Mouse (Mus musculus): Measurements from ENCODE around the gene Phb2. TPM values are rescaled to one million over a fixed set of nuclear protein-coding genes. Genes with fewer than 3 reads are reported as not detected.

Phb2 gene
- total and polyA plus RNA-seq, 2 experiments from 2014 or later = 218 to 270 TPM

DNA sequence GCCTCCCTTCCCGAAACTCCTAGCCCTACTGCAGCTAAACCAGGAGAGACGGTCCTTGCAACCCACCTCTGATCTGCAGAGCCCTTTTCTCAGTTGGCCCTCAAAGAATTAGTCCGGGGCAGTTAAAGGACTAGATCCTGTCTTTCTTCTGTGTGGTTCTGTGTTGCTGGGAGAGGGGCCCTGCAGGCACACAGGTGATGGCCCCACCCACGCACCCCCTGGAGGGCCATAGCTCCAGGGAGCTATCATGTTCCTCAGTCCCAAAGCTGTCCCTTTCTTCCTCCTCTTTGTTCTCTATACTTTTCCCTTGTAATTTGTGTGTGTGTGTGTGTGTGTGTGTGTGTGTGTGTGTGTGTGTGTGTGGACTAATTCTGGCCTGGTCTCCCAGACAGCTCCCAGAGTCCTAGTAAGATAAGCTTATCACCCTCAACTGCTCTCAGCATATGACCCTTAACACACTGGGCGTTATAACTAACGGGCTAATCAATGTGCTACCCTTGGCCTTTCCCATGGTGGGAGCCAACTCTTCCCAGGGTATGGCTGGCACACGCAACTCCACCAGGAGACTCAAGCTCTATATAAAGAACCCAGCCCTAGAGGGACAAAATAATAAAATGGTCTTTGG is 7.3 kb downstream of the Phb2 start:
- peaks cover 27% of the 10 kb centered on the region; the same call in 1 of the 2 replicates for H3K36me3 ChIP-seq (ENCODE audit: insufficient read depth, low read length)
- ATAC-seq = no peak
- no peak for TF ChIP-seq CTCF (IDR thresholded peaks at IDR 0.05; ENCODE audit: low read depth)
- H3K4me3 ChIP-seq (ENCODE audit: low read length) = no peak overlapping the region
- H3K27me3 ChIP-seq (ENCODE audit: insufficient read depth, low read length) = no peaks in the 10 kb centered on the region
- no peaks in the 10 kb centered on the region for H3K9me3 ChIP-seq (ENCODE audit: low read length)
- 77% methylated on average over 7 of the region's 7 CpGs for WGBS
- no peak for DNase-seq (ENCODE audit: low spot score)
- no peaks in the 10 kb centered on the region for H3K4me1 ChIP-seq (ENCODE audit: insufficient read depth, low read length)
- no peak overlapping the region for H3K9ac ChIP-seq (replicated peaks; ENCODE audit: low read length)
- no peak overlapping the region for H3K27ac ChIP-seq
- no peak overlapping the region for H3K4me2 ChIP-seq (ENCODE audit: low read depth, low read length)

DNA sequence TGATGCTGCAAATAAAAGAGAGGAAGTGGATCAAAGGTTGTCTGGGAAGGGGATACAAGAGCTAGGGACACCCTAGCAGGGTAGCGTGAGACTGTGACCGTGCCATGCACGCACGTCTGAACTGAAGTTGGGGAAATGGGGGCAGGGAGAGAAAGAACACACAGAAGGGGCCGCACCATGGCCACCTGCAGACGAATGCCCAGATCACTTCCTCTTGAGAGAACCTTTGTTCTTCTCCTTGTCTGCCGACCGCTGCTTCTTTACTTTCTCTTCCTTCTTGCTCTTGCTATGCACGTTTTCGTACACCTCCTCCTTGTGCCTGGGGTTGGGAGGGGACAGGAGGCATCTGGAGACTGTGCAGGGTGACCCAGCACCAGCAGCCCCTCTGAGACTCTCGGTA is 8.8 kb downstream of the Phb2 start:
- H3K4me2 ChIP-seq (ENCODE audit: low read depth, low read length) = no peak overlapping the region
- no peak overlapping the region for H3K4me3 ChIP-seq (ENCODE audit: low read length)
- no peak for ATAC-seq
- H3K4me1 ChIP-seq (ENCODE audit: insufficient read depth, low read length) = no peaks in the 10 kb centered on the region
- no peak for TF ChIP-seq CTCF (IDR thresholded peaks at IDR 0.05; ENCODE audit: low read depth)
- no peak overlapping the region for H3K9ac ChIP-seq (replicated peaks; ENCODE audit: low read length)
- H3K27ac ChIP-seq = no peak overlapping the region
- H3K9me3 ChIP-seq (ENCODE audit: low read length) = no peaks in the 10 kb centered on the region
- H3K27me3 ChIP-seq (ENCODE audit: insufficient read depth, low read length) = no peaks in the 10 kb centered on the region
- 57% methylated on average over 11 of the region's 11 CpGs for WGBS
- peaks cover 13% of the 10 kb centered on the region; the same call in 1 of the 2 replicates for H3K36me3 ChIP-seq (ENCODE audit: insufficient read depth, low read length)
- no peak for DNase-seq (ENCODE audit: low spot score)

DNA sequence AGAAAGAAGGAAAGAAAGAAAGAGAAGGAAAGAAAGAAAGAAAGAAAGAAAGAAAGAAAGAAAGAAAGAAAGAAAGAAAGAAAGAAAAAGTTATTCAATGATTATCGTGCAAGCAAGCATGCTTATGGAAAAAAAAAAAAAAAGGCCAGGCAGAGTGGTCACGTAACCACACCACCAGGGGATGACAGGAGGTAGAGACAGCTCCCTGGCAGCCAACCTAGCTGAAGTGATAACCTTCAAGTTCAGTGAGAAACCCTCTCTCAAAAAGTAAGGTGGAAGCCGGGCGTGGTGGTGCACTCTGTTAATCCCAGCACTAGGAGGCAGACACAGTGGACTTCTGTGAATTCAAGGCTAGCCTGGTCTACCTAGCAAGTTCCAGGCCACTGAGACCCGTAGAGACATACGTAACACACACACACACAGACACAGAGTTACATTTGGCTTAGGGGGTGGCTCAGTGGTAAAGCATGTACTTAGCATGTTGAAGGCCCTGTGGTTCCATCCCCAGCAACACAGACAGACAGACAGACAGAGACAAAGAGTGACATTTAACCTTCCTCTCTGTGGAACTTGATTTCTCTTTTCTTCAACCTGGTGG is 10.8 kb downstream of the Phb2 start:
- Histone ChIP-seq H3K27ac (no peak overlapping the region), H3K4me2 (ENCODE audit: low read depth, low read length) (no peak overlapping the region), H3K4me1 (ENCODE audit: insufficient read depth, low read length) (no peaks in the 10 kb centered on the region), H3K36me3 (ENCODE audit: insufficient read depth, low read length) (no peaks in the 10 kb centered on the region), H3K9me3 (ENCODE audit: low read length) (no peaks in the 10 kb centered on the region), H3K9ac (replicated peaks; ENCODE audit: low read length) (no peak overlapping the region), H3K4me3 (ENCODE audit: low read length) (no peak overlapping the region), H3K27me3 (ENCODE audit: insufficient read depth, low read length) (no peaks in the 10 kb centered on the region)
- no peak for TF ChIP-seq CTCF (IDR thresholded peaks at IDR 0.05; ENCODE audit: low read depth)
- DNase-seq (ENCODE audit: low spot score) (no peak), ATAC-seq (no peak)
- WGBS = 84% methylated on average over 6 of the region's 6 CpGs

DNA sequence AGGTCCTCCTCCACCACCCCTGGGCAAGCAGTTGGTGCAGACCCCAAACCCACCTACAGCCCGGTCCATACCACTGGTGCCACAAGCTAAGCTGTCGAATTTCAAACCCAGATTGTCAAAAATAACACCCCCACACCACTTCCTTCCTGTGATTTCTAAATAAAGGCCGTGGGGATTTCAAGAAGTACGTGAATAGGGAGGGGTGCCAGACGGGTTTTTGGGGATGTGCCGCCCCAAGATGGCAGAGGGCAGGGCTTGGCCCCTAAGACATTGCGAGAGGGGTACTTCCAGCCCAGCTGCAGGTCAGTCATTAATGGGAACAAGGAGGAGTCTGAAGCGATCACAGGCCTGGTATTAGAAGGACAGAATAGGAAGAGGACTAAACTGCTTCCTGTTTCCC is 11.4 kb downstream of the Phb2 start:
- H3K4me3 ChIP-seq (ENCODE audit: low read length) = no peak overlapping the region
- H3K4me2 ChIP-seq (ENCODE audit: low read depth, low read length) = no peak overlapping the region
- 77% methylated on average over 8 of the region's 8 CpGs for WGBS
- H3K9ac ChIP-seq (replicated peaks; ENCODE audit: low read length) = no peak overlapping the region
- H3K4me1 ChIP-seq (ENCODE audit: insufficient read depth, low read length) = no peaks in the 10 kb centered on the region
- no peaks in the 10 kb centered on the region for H3K36me3 ChIP-seq (ENCODE audit: insufficient read depth, low read length)
- TF ChIP-seq CTCF (IDR thresholded peaks at IDR 0.05; ENCODE audit: low read depth) = no peak
- ATAC-seq (no peak), DNase-seq (ENCODE audit: low spot score) (no peak)
- no peak overlapping the region for H3K27ac ChIP-seq
- no peaks in the 10 kb centered on the region for H3K27me3 ChIP-seq (ENCODE audit: insufficient read depth, low read length)
- no peaks in the 10 kb centered on the region for H3K9me3 ChIP-seq (ENCODE audit: low read length)

DNA sequence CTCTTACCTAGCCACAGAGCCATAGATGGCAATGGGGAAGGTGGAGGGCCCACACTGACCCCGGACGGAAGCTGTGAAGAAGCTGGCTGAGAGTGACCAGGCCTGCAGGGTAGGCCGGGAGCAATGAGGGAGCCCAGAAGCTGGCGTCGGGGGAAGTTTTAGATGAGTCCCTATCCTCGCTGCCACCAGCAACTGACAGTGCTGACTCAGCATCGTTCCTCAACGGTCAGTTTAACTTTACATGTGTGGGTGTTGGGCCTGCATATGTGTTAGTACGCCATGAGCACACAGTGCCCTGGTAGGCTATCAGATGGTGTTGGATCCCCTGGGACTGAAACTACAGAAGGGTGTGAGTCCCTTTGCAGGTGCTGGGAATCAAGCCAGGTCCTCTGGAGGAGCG is 12.3 kb downstream of the Phb2 start:
- H3K27me3 ChIP-seq (ENCODE audit: insufficient read depth, low read length) = no peaks in the 10 kb centered on the region
- no peaks in the 10 kb centered on the region for H3K4me1 ChIP-seq (ENCODE audit: insufficient read depth, low read length)
- H3K4me2 ChIP-seq (ENCODE audit: low read depth, low read length) = no peak overlapping the region
- no peak overlapping the region for H3K27ac ChIP-seq
- TF ChIP-seq CTCF (IDR thresholded peaks at IDR 0.05; ENCODE audit: low read depth) = no peak
- DNase-seq (ENCODE audit: low spot score) (no peak), ATAC-seq (no peak)
- no peak overlapping the region for H3K9ac ChIP-seq (replicated peaks; ENCODE audit: low read length)
- H3K9me3 ChIP-seq (ENCODE audit: low read length) = no peaks in the 10 kb centered on the region
- 88% methylated on average over 10 of the region's 10 CpGs for WGBS
- no peak overlapping the region for H3K4me3 ChIP-seq (ENCODE audit: low read length)
- no peaks in the 10 kb centered on the region for H3K36me3 ChIP-seq (ENCODE audit: insufficient read depth, low read length)

DNA sequence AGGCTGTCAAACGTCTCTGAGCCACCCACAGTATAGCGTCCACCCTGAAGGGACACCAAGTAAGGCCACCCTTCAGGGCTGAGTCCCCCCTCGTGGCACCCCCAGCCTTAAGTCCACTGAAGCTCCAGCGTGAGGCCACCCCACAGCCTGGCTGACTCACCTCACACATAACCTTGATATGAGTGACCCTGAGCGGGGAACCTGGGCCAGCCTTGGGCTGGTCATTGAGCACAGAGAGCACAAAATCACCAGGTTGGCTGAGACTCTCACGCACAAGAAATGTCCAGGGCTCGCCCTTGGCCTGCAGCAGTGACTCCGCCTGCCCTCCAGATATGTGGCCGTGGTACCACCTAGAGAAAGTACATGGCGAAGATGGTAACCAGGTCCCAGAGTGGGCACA is 16.5 kb downstream of the Phb2 start:
- H3K9ac ChIP-seq (replicated peaks; ENCODE audit: low read length) = no peak overlapping the region
- DNase-seq (ENCODE audit: low spot score) (no peak), ATAC-seq (no peak)
- H3K9me3 ChIP-seq (ENCODE audit: low read length) = no peaks in the 10 kb centered on the region
- H3K4me1 ChIP-seq (ENCODE audit: insufficient read depth, low read length) = no peaks in the 10 kb centered on the region
- H3K4me2 ChIP-seq (ENCODE audit: low read depth, low read length) = no peak overlapping the region
- WGBS = 89% methylated on average over 10 of the region's 10 CpGs
- H3K27ac ChIP-seq = no peak overlapping the region
- TF ChIP-seq CTCF (IDR thresholded peaks at IDR 0.05; ENCODE audit: low read depth) = no peak
- no peak overlapping the region for H3K4me3 ChIP-seq (ENCODE audit: low read length)
- no peaks in the 10 kb centered on the region for H3K27me3 ChIP-seq (ENCODE audit: insufficient read depth, low read length)
- no peaks in the 10 kb centered on the region for H3K36me3 ChIP-seq (ENCODE audit: insufficient read depth, low read length)

Data from hindbrain, postnatal 0 days (tissue).